Mouse (Mus musculus): Measurements from ENCODE around the gene Olfr618.
"Not testable (repeated sequence)": the region's sequence is repeated elsewhere in the genome, so short reads cannot be mapped to it uniquely, and the experiment has no call there.

The Olfr618 gene

GRCm38 (mm10) chr7:103589803-103590202 is at the start of gene Olfr618:
Gene Olfr618 (plus strand): TSS chr7:103590103.
- DNase-seq (ENCODE audit: low spot score) = no peak

DNA sequence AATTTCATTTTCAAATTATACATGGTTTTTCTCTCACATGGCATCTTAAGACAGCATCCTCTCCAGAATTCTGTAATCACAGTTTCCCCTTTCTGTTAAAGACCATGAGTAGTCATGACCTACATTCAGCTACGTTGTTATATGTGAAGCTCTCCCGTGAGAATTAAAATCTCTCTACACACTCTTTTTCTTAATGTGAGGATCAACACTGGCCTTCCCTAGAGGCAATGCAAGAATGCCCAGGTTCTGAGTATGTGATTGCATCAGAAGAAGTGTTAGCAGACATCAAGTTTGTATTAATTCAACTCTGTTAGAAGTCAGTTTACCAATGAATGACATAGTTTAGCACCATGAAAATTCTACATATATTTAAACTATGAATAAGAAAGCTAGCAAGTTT is 47.3 kb upstream of the Olfr618 start, which contains the start of gene Olfr612:
Olfr612 (minus strand) TSS at position 101 of the 400 bp plus-strand sequence.
- not testable (repeated sequence) for DNase-seq (ENCODE audit: low spot score)

DNA sequence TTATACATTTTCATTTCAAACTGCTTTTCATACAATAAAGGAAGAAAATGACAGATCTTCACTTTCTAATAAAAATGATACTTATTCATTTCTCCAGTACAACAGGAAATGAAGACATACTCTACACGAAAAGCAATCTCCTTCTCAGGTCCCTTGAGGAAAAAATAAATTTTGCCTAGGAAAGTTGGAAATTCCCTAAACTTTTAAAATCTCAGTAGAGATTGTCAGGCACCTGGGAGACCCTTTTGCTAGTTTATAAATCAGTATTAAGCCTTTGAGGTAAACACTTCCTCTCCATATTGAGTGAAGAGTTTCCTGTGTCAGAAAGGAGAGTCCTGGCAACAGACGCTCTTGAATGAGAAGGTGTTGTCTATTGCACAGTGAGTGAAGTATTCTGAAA is 42.1 kb upstream of the Olfr618 start, which contains the start of gene Olfr613:
Olfr613 (plus strand) TSS at position 301 of the 400 bp plus-strand sequence.
- DNase-seq (ENCODE audit: low spot score) = no peak

DNA sequence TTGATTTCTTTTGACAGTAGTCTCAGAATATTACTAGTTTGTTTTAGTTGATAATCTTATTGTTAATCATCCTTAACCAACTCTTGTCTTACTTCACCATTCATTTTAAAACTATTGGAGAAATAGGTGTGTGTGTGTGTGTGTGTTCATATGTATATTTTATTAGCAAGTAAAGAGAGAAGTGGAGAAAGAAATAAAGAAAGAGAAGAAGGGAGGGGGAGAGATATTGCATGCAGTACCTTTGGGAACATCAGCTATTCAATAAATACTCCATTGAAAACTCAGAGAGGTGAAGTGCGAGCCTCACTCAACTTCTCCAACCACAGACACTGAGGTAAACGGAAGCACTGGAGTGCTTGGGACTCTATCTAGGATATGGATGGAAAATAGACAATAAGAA is 34.1 kb upstream of the Olfr618 start, which contains the start of gene Olfr615:
Olfr615 (plus strand) TSS at position 301 of the 400 bp plus-strand sequence.
- DNase-seq (ENCODE audit: low spot score) = no peak

DNA sequence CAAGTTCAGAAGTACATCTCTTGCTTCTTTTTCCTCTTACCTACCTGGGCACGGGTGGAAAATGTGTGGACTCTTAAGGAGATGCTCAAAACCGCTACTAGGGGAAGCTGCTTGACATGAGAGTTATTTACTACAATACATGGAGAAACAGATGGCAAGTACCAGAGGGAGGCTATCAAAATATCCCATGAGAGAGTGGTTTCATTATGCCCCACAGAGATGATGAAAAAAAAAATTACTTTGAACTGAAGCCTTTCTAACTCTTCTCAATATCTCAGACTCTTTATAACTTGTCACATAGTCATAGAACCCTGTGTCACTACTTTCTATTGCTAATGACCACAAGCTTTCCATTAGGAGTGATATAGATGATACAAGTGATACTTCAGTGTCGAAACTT is 20.9 kb upstream of the Olfr618 start, which contains the start of gene Olfr616:
Olfr616 (minus strand) TSS at position 101 of the 400 bp plus-strand sequence.
- no peak for DNase-seq (ENCODE audit: low spot score)

- DNase-seq (ENCODE audit: low spot score) = no peak
Observed at GRCm38 (mm10) chr7:103572761-103573160, 17.1 kb upstream of the Olfr618 start, which contains the start of gene Olfr617. Gene Olfr617 (plus strand): TSS chr7:103573061.

DNA sequence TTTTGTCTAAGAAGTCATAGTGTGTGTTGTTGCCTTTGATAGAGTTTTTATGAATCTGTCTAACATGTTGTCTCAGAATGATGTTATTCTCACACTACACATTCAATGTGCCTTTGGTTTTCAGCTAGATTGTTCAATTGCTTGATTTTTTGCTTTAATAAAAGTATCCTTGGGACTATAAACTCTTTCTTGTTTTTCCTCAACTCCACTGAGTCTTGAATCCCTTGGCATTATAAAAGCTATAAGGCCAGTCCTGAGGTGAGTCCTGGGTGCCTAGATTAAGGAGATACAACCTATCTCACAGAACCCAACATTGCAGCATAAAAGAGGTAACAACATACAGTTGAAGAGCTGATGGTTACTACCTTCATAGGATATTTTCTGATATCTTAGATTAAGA is 10.4 kb downstream of the Olfr618 start, which contains the start of gene Olfr619:
Olfr619 (plus strand) TSS at position 301 of the 400 bp plus-strand sequence.
- DNase-seq (ENCODE audit: low spot score) = no peak

GRCm38 (mm10) chr7:103607425-103607824 is 17.5 kb downstream of the Olfr618 start:
- DNase-seq (ENCODE audit: low spot score) = no peak

- no peak for DNase-seq (ENCODE audit: low spot score)
Observed at GRCm38 (mm10) chr7:103612434-103612833, 22.5 kb downstream of the Olfr618 start, which contains the start of gene Olfr620. Gene Olfr620 (minus strand): TSS chr7:103612534.

DNA sequence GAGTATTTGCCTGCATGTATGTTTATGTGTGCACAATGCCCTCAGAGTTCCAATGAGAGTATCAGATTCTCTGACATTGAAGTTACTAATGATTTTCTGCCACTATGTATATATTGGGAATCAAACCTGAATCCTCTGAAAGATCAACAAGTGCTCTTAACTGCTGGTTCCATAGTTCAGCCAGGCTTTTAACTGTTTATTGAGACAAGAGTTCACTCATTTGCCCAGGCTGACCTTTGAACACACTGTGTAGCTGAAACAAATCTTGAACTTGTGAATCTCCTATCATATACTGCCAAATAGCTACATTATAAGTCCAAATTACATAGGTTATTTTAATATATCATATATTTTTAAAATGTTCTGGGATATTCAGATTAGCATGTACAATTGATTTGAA is 46.9 kb downstream of the Olfr618 start:
- DNase-seq (ENCODE audit: low spot score) = no peak

DNA sequence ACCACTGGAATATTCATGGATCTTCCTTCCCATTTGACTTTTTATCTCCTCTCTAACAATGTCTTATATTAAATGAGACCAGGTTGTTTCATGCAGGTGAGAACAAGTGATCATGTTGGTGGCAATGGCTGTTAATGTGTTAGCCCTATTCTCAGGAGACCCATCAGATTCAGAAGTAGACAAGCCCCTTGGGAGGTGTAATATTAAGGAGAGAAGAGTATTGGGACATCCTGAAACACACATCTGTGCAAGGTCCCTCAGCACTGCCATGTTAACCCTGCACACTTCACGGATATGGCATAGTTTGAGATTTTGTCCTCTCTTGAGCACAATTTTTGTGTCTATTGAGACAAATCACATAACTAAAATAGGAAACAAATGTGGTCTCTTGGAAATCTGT is 52.7 kb downstream of the Olfr618 start, which contains the start of gene Olfr622:
Olfr622 (minus strand) TSS at position 101 of the 400 bp plus-strand sequence.
- DNase-seq (ENCODE audit: low spot score) = no peak

DNA sequence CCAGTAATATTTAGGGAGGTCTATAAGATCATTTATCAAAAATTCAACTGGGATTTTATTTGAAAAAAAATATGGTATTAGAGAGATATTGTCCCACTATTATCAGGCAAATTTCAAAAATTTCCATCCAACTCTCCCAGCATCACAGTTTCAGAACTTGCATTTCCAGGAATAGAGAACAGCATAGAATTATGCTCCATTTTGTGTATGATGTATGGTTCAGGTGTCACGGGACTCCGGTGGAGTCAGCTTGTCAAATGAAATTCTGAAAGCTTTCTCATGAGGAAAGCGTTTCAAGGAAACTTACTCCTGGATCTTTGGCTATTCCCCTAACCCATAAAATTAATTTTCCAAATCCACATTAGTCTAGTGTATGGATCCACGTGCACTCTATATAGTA is 54.2 kb downstream of the Olfr618 start:
- DNase-seq (ENCODE audit: low spot score) = no peak

All from adipocyte (in vitro differentiated cells).